Mouse (Mus musculus) ES-E14 (cell line): ENCODE measurements at regions not wholly inside any gene's neighbourhood (a gene's known extent, or its start where the extent isn't known, plus 50 kb on each side); places are given as distances from the start of the nearest gene placed in this dataset.

ENCODE experiments used
- DNase-seq: peaks from one replicate; pipeline ENCODE4 v3.0.0-alpha.2; 2013; ENCODE audit warnings: low read depth, low spot score
- H3K27ac ChIP-seq: 2 replicates; pipeline ENCODE4 v1.5.1; 2012; ENCODE audit warnings: low read depth, mild to moderate bottlenecking, low read length, moderate library complexity, mixed read lengths; ENCODE audit not compliant: poor library complexity, insufficient read depth, severe bottlenecking
- H3K36me3 ChIP-seq: 2 replicates; pipeline ENCODE4 v1.6.1; 2012; ENCODE audit warnings: mild to moderate bottlenecking, low read length, moderate library complexity, mixed read lengths; ENCODE audit not compliant: control insufficient read depth, poor library complexity, insufficient read depth, severe bottlenecking
- H3K4me1 ChIP-seq, 2 experiments: fragments of 150-350 bp in 1 of 2; sonication (generic) in 1 of 2; 2 replicates each; pipeline ENCODE4 v1.6.1; 2012; ENCODE audit warnings: low read length in 2 of 2, mild to moderate bottlenecking in 1 of 2, mixed read lengths in 1 of 2; ENCODE audit not compliant: control insufficient read depth in 2 of 2, insufficient read depth in 2 of 2, poor library complexity in 1 of 2
- H3K4me3 ChIP-seq, 2 experiments: fragments of 150-350 bp in 1 of 2; sonication (generic) in 1 of 2; 2 replicates each; pipeline ENCODE4 v1.5.1; 2012; ENCODE audit warnings: low read length in 2 of 2, low read depth in 1 of 2, mild to moderate bottlenecking in 1 of 2, mixed read lengths in 1 of 2; ENCODE audit not compliant: insufficient read depth in 1 of 2, poor library complexity in 1 of 2, severe bottlenecking in 1 of 2
- H3K9ac ChIP-seq: 2 replicates; pipeline ENCODE4 v1.6.1; 2012; ENCODE audit warnings: low read depth, mild to moderate bottlenecking, low read length, mixed read lengths; ENCODE audit not compliant: poor library complexity, insufficient read depth, severe bottlenecking
- H3K9me3 ChIP-seq: fragments of 150-350 bp; sonication (generic); 2 replicates; pipeline ENCODE4 v1.6.1; 2012; ENCODE audit warnings: low read depth, mild to moderate bottlenecking, low read length; ENCODE audit not compliant: control insufficient read depth, insufficient read depth
- CHD2 ChIP-seq: IDR thresholded peaks from 2 replicates; pipeline ENCODE4 v1.6.1; 2014; ENCODE audit warnings: mild to moderate bottlenecking, low read depth, low read length, inconsistent platforms
- HCFC1 ChIP-seq: IDR thresholded peaks from 2 replicates; pipeline ENCODE4 v1.6.1; 2012; ENCODE audit warnings: low read length, inconsistent platforms, borderline replicate concordance; ENCODE audit not compliant: insufficient read depth
- MAFK ChIP-seq: IDR thresholded peaks from 2 replicates; pipeline ENCODE4 v1.6.1; 2014; ENCODE audit warnings: mild to moderate bottlenecking, low read depth, low read length, inconsistent platforms; ENCODE audit not compliant: insufficient read depth
- ZC3H11A ChIP-seq: IDR thresholded peaks from 2 replicates; pipeline ENCODE4 v1.6.1; 2012; ENCODE audit warnings: low read depth, mild to moderate bottlenecking, inconsistent platforms, low read length, borderline replicate concordance
- ZNF384 ChIP-seq: IDR thresholded peaks from 2 replicates; pipeline ENCODE4 v1.6.1; 2012; ENCODE audit warnings: low read depth, low read length, inconsistent platforms
- in situ Hi-C, 2 experiments: fragments of 600-800 bp; cut with MboI; formaldehyde crosslinking; loops; one replicate each; pipeline ENCODE4 v1.15.1; 2025; ENCODE audit warnings: low sequenced_read_pairs in 2 of 2, inconsistent platforms in 1 of 2; ENCODE audit not compliant: unreplicated experiment in 2 of 2

DNA sequence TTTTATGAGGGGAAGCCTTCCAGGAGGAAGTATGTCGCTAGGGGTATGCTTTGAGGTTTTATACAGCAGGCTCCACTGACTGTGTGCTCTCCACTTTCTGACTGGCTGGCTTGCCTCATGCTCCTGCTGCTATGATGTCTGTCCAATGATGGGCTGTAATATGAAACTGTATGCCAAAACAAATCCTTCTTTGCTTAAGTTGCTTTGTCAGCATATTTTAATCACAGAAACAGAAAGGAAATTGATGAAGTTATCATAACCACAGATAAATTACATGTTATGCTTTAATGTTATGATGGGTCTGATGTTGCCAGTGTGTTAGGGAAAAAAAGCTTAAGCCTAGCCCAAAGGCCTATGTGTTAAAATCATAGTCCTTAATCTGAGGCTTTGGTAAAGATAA is 185.9 kb downstream of the Rfpl4b start:
- Histone ChIP-seq H3K27ac (no peak overlapping the region), H3K9me3 (no peaks in the 10 kb centered on the region), H3K4me1 (no peaks in the 10 kb centered on the region), H3K36me3 (no peaks in the 10 kb centered on the region), H3K9ac (no peak overlapping the region), H3K4me3 (no peak overlapping the region)
- in situ Hi-C loops: no loop called here
- DNase-seq: no peak
- peak; percentile 68 for TF ChIP-seq MAFK
- TF ChIP-seq ZNF384: no peak

- H3K9ac ChIP-seq: no peak overlapping the region
- DNase-seq: no peak
- no peaks in the 10 kb centered on the region for H3K4me1 ChIP-seq
- TF ChIP-seq MAFK: no peak
- no peak for TF ChIP-seq HCFC1
- TF ChIP-seq ZC3H11A: no peak
- TF ChIP-seq CHD2: no peak
- no peak for TF ChIP-seq ZNF384
- H3K36me3 ChIP-seq: no peaks in the 10 kb centered on the region
- in situ Hi-C loops: no loop called here
- H3K27ac ChIP-seq: no peak overlapping the region
- H3K4me3 ChIP-seq: no peak overlapping the region
- H3K9me3 ChIP-seq: no peaks in the 10 kb centered on the region
Observed at GRCm38 (mm10) chr10:38629907-38630505, 191.6 kb downstream of the Rfpl4b start.

DNA sequence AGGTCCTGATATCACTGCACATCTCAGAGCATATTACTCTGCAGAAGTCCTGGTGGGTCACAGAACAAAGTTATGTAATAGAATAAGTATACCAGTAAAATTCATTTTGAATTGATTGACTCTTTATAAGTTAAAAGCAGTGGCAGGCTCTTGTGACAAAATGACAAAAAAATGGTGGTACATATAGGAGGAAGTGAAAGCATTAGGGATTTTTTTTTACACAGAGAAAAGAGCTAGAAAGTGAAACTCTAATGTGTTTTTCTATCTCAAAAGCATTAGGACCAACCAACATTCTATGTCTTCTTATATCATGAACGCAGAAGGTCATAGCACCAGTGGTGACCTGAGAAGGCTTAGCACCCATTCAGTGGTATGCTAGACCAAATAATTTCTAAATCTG is 198.2 kb downstream of the Rfpl4b start:
- no peaks in the 10 kb centered on the region for H3K9me3 ChIP-seq
- H3K4me3 ChIP-seq: no peak overlapping the region
- TF ChIP-seq HCFC1: no peak
- no peaks in the 10 kb centered on the region for H3K36me3 ChIP-seq
- no peak overlapping the region for H3K9ac ChIP-seq
- no peaks in the 10 kb centered on the region for H3K4me1 ChIP-seq
- H3K27ac ChIP-seq: no peak overlapping the region
- in situ Hi-C loops: no loop called here
- no peak for DNase-seq

DNA sequence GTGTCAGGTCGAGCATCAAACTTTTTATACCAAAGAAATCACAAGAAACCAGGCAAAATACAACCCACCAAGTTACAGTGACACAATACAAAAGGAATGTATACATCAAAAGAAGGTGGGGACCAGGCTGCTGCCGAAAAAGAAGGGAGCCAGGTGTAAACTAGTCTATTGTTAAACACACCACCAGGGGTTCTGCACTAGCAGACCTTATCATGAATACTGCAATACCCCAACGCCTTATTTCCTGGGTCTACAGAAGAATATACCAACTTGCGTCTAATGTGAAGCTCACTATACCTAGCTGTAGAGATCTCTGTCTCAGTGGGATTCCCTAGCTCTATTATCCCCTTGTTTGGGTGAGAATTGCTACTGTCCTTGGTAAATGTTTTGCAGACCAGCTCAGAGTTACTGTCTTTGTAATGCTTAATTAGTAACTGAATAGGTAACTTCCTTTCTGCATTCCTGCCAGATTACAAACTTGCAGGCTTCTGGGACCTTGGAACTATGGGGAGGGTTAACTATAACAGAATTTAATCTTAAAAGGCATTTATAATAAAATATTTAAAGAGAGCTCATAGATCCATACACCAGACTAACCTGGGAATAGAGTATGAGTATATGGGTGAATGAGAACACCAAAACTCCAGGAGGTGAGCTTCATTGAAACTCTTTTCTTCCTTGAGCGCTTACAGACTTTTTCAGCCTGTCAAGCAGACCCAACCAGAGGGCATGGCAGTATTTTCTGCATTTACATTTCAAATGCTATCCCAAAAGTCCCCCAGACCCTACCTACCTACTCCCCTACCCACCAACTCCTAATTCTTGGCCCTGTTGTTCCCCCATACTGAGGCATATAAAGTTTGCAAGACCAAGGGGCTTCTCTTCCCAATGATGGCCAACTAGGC is 211.7 kb downstream of the Rfpl4b start:
- Histone ChIP-seq H3K9ac (no peak overlapping the region), H3K36me3 (no peaks in the 10 kb centered on the region), H3K4me1 (no peaks in the 10 kb centered on the region), H3K4me3 (no peak overlapping the region), H3K9me3 (peaks cover 2% of the 10 kb centered on the region), H3K27ac (peak overlapping the region; percentile 94)
- no peak for TF ChIP-seq ZNF384
- TF ChIP-seq CHD2: no peak
- TF ChIP-seq HCFC1: no peak
- TF ChIP-seq ZC3H11A: no peak
- no peak for TF ChIP-seq MAFK
- in situ Hi-C loops: no loop called here
- peak; percentile 53 for DNase-seq
